Mouse (Mus musculus) neural tube, embryonic 14.5 days (tissue): ENCODE data around the gene Ankrd55. TPM values are rescaled to one million over a fixed set of nuclear protein-coding genes. Genes with fewer than 3 reads are reported as not detected.

Experiments
- ATAC-seq: fragments of 200-750 bp; cut with Nextera tagmentation; 2 replicates; pipeline ENCODE4 v1.8.0; 2017; ENCODE audit warnings: low read depth, mild to moderate bottlenecking, moderate TSS enrichment, moderate library complexity
- H3K27ac ChIP-seq: fragments of 300-500 bp; sonication (generic); 2 replicates; pipeline ENCODE4 v1.5.1; 2014; ENCODE audit warnings: low read depth, mild to moderate bottlenecking, control low read depth, low read length, moderate library complexity, mixed read lengths
- H3K27me3 ChIP-seq: fragments of 300-500 bp; sonication (generic); 2 replicates; pipeline ENCODE4 v1.6.1; 2014; ENCODE audit warnings: low read length; ENCODE audit not compliant: control insufficient read depth, insufficient read depth
- H3K36me3 ChIP-seq: fragments of 300-500 bp; sonication (generic); 2 replicates; pipeline ENCODE4 v1.6.1; 2014; ENCODE audit warnings: low read length, mixed read lengths; ENCODE audit not compliant: control insufficient read depth, insufficient read depth
- H3K4me1 ChIP-seq: fragments of 300-500 bp; sonication (generic); 2 replicates; pipeline ENCODE4 v1.6.1; 2014; ENCODE audit warnings: low read length; ENCODE audit not compliant: control insufficient read depth, insufficient read depth
- H3K4me2 ChIP-seq: fragments of 300-500 bp; sonication (generic); 2 replicates; pipeline ENCODE4 v1.6.1; 2014; ENCODE audit warnings: mild to moderate bottlenecking, low read depth, low read length, control low read depth
- H3K4me3 ChIP-seq: fragments of 300-500 bp; sonication (generic); 2 replicates; pipeline ENCODE4 v1.5.1; 2014; ENCODE audit warnings: low read depth, low read length, control low read depth, mixed read lengths
- H3K9ac ChIP-seq: fragments of 300-500 bp; sonication (generic); replicated peaks from 2 replicates; pipeline ENCODE4 v1.6.1; 2014; ENCODE audit warnings: low read depth, mild to moderate bottlenecking, control low read depth, low read length, mixed read lengths
- H3K9me3 ChIP-seq: fragments of 300-500 bp; sonication (generic); 2 replicates; pipeline ENCODE4 v1.6.1; 2016; ENCODE audit warnings: low read length; ENCODE audit not compliant: control insufficient read depth
- WGBS: fragments of 180-500 bp; shearing (Covaris S2); extraction: QIAGEN DNeasy Blood & Tissue Kit; methylation state at CpG from one replicate; pipeline ENCODE4 v1.1.7; 2014; 5-methylcytosine and 5-hydroxymethylcytosine counted together
- polyA plus RNA-seq: library from polyadenylated mRNA; unstranded; fragments of >200 nt; fragmentation: Nextera tagmentation; extraction: Ambion mirVana; gene quantifications from 2 replicates; pipeline ENCODE4 v1.2.1, GENCODE M21; 2014

The Ankrd55 gene
- polyA plus RNA-seq, 1 experiment from 2014 or later, result 15.1 TPM

DNA sequence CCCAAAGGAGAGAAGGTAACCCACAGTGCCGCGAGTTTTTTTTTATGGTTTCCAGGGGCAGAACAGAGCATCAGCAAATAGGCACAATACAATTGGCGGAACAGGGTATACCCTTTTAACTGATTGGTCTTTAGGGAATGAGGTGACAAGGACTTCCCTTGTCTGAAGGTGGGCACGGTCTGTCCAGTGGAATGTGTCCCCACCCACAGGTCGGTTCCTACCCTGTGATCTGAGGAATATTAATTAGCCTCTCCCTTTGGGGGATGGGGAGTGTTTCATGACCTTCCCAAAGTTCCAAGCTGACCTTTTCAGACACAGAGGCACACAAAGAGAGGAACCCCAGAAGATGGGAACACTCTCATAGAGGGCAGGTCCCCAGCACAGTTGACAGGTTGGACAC lies 124.6 kb downstream of the Ankrd55 start:
- H3K4me3 ChIP-seq, result no peak overlapping the region
- no peak overlapping the region for H3K4me2 ChIP-seq
- no peak overlapping the region for H3K27ac ChIP-seq
- no peaks in the 10 kb centered on the region for H3K9me3 ChIP-seq
- H3K27me3 ChIP-seq, result no peaks in the 10 kb centered on the region
- no peak for ATAC-seq
- no peaks in the 10 kb centered on the region for H3K36me3 ChIP-seq
- no peak overlapping the region for H3K9ac ChIP-seq
- H3K4me1 ChIP-seq, result no peaks in the 10 kb centered on the region
- 68% methylated on average over 5 of the region's 5 CpGs for WGBS

DNA sequence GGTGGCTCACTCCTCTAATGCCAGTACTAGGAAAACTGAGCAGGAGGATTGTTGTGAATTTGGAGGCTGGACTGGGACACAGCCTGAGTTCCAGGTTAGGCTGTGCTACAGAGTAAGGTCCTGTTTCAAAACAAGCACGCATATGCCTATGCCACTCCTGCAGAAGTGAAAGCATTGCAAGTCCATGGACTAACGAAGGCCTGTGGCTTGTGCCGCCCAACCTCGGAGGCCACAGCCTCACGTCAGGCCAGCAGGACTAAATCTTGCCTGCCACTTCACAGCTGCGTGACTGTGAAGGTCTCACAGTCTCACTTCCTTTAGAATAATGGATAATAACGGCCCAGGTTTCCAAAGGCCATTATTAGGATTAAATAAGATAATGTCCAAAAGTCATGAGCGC lies 125.4 kb downstream of the Ankrd55 start:
- Histone ChIP-seq H3K9me3 (no peaks in the 10 kb centered on the region), H3K9ac (no peak overlapping the region), H3K27me3 (no peaks in the 10 kb centered on the region), H3K4me2 (no peak overlapping the region), H3K4me1 (no peaks in the 10 kb centered on the region), H3K27ac (no peak overlapping the region), H3K4me3 (no peak overlapping the region), H3K36me3 (no peaks in the 10 kb centered on the region)
- 81% methylated on average over 8 of the region's 8 CpGs for whole genome bisulfite sequencing
- ATAC-seq, result no peak

DNA sequence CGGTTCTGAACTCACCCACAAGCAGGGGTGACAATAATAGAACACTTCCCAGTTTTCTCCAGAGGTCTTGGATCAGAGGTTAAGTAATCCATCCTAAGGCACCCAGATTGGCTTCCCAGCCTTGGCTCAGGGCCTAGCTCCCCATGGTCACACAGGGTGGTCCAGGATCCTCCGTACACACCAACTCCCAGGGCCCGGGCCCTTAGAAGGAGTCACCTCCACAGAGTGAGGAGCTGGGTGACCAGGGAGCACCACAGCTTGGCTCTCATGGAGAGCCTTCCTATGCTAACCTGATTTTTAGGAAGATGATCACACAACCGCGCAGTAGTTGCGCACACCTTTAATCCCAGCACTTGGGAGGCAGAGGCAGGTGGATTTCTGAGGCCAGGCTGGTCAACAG lies 127.6 kb downstream of the Ankrd55 start:
- WGBS, result 75% methylated on average over 6 of the region's 6 CpGs
- no peak for ATAC-seq
- Histone ChIP-seq H3K4me3 (no peak overlapping the region), H3K36me3 (no peaks in the 10 kb centered on the region), H3K27ac (no peak overlapping the region), H3K27me3 (no peaks in the 10 kb centered on the region), H3K4me1 (no peaks in the 10 kb centered on the region), H3K9me3 (no peaks in the 10 kb centered on the region), H3K9ac (no peak overlapping the region), H3K4me2 (no peak overlapping the region)

DNA sequence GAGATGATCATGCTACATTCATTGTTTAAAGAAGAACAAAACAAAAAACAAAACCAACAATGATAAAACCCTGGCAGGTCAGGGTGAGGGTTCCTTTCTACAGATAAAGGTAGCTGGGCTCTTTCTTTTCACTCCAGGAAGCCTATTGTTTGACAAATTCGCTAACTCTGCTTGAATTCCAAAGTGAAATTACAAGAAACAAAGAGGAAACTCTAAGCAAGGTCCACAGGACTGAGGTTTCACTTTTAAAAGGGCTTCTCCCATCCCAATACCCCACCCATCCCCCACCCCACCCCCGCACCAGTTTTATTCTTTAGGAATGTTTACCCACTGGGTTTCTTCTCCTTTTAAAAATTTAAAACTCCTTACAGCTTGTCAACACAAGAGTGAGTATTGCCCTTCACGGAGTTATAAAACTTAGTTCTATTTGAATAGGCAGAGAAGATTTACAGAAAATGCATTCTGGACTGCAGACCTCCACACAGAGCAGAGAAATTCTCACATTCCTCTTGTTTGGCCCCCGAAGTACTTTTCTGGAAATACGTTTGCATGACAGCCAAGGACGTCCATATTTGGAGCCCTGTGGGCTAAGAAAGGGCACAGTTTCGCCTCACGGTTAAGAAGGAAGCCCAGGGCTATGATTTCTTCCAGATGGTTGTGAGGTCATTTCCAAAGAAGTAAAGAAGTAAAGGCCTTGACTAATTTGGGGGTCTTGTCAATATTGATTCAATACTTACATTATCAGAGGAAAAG lies 128.3 kb downstream of the Ankrd55 start:
- no peaks in the 10 kb centered on the region for H3K4me1 ChIP-seq
- no peak overlapping the region for H3K4me2 ChIP-seq
- no peaks in the 10 kb centered on the region for H3K27me3 ChIP-seq
- WGBS, result 23% methylated on average over 8 of the region's 8 CpGs
- H3K9me3 ChIP-seq, result no peaks in the 10 kb centered on the region
- H3K9ac ChIP-seq, result no peak overlapping the region
- no peak overlapping the region for H3K27ac ChIP-seq
- ATAC-seq, result no peak
- no peak overlapping the region for H3K4me3 ChIP-seq
- H3K36me3 ChIP-seq, result no peaks in the 10 kb centered on the region

DNA sequence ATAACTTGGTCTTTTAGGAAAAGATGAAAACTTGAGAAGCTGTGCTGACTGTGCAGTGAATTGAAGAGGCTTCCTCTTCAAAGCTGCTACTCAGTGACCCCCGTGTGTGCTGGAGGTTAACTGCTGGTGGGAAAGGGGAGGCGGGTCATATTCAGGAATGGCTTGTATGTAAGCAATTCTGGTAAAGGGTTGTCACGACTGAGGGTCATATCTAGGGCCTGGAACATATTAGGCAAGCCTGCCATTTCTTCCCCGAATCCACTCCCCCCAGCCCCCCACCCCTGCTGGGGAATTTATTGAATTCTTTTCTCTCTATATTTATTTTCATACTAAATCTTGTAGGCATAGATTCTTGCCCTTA lies 128.9 kb downstream of the Ankrd55 start:
- 37% methylated on average over 4 of the region's 4 CpGs for WGBS
- H3K9me3 ChIP-seq, result no peaks in the 10 kb centered on the region
- no peaks in the 10 kb centered on the region for H3K36me3 ChIP-seq
- no peak overlapping the region for H3K9ac ChIP-seq
- no peak overlapping the region for H3K4me2 ChIP-seq
- no peaks in the 10 kb centered on the region for H3K4me1 ChIP-seq
- no peaks in the 10 kb centered on the region for H3K27me3 ChIP-seq
- H3K4me3 ChIP-seq, result no peak overlapping the region
- H3K27ac ChIP-seq, result no peak overlapping the region
- no peak for ATAC-seq

DNA sequence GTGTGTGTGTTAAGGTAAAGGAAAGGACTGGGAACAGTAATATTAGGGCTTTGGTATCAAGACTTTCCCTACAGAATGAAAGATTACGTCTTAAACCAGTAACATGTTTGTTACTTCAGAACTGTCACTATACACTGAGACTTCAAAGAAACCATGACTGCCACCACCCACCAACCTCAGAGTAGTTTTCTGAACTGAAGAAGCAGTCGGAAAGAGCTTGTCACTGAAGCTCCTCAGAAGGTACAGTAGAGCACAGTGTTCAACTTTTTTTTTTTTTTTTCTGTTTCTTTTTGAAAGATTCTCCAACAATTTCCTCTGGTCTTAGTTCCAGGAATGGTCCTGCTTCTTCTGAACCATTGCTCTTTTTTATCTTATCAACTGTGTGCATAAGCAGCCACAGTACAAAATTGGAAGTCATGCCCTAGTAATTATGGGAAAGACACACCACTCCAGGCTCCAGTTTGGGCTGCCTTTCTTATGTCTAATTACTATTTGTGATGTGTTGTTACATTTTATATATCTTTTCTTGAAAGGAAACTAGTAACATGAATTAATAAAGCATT lies 129.7 kb downstream of the Ankrd55 start:
- Histone ChIP-seq H3K4me1 (no peaks in the 10 kb centered on the region), H3K4me2 (no peak overlapping the region), H3K27ac (no peak overlapping the region), H3K4me3 (no peak overlapping the region), H3K27me3 (no peaks in the 10 kb centered on the region), H3K36me3 (no peaks in the 10 kb centered on the region), H3K9ac (no peak overlapping the region), H3K9me3 (no peaks in the 10 kb centered on the region)
- WGBS, result 87% methylated on average over 2 of the region's 2 CpGs
- no peak for ATAC-seq

DNA sequence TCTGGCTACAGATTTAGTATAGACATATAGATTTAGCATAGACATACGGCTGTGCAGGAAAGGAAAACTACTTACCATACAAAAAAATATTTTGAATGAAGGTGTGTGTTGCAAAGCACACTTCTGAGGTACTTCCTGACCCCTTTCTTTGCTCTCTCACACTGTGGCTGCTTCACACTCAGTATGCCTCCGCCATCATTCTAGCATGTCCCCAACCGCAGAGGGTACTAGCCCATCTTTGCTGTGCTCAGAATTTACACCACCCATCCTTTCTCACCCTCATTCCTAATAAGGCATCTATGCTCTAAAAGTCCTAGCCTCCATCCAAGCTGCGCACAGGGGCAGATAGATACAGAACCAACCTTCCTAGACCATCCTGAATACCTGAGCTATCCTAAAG lies 130.3 kb downstream of the Ankrd55 start:
- Histone ChIP-seq H3K4me1 (no peaks in the 10 kb centered on the region), H3K4me2 (no peak overlapping the region), H3K36me3 (no peaks in the 10 kb centered on the region), H3K27ac (no peak overlapping the region), H3K4me3 (no peak overlapping the region), H3K27me3 (no peaks in the 10 kb centered on the region), H3K9me3 (no peaks in the 10 kb centered on the region), H3K9ac (no peak overlapping the region)
- 94% methylated on average over 4 of the region's 4 CpGs for WGBS
- no peak for ATAC-seq

DNA sequence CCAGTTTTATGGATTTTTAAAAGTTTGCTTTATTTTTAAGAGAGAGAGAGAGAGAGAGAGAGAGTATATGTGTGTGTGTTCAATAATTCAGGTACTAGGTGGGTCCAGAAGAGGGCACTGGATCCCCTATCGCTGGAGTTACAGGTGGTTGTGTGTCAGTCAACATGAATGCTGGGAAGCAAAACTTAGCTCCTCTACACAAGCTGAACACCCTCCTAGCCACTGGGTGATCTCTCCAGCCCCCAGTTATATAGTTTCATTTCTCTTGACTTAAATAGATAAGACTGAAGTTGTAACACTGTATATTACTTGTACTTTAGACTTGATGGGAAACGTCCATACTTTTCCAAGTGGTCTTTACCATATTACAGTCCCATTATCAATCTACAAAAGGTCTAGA lies 136.0 kb downstream of the Ankrd55 start:
- Histone ChIP-seq H3K27me3 (no peaks in the 10 kb centered on the region), H3K4me1 (no peaks in the 10 kb centered on the region), H3K4me2 (no peak overlapping the region), H3K36me3 (no peaks in the 10 kb centered on the region), H3K9ac (no peak overlapping the region), H3K27ac (no peak overlapping the region), H3K9me3 (no peaks in the 10 kb centered on the region), H3K4me3 (no peak overlapping the region)
- 83% methylated on average over 2 of the region's 2 CpGs for WGBS
- ATAC-seq, result no peak

DNA sequence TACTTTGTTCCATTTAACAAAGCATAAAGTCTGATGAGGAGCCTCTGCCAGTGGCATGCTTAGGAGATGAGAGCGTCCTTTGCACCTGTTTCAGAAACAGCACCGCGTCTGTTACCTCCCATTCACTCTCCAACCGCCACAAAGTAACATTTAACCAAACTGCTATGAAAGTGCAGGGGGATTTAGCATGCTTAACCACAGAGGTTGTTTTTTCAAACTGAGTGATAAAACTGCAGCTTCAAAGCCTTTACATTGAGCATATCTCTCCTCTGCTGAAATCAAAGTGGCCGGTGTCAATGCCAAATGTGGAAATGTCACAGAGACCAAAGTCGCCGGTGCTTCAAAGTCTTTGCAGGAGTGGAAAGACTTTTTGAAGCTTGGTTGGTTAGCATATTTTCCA lies 136.4 kb downstream of the Ankrd55 start:
- H3K9ac ChIP-seq, result no peak overlapping the region

More for the DNA sequence above, 136.4 kb downstream of the Ankrd55 start:
- no peak overlapping the region for H3K27ac ChIP-seq
- no peak for ATAC-seq
- no peak overlapping the region for H3K4me3 ChIP-seq
- H3K4me1 ChIP-seq, result no peaks in the 10 kb centered on the region
- 91% methylated on average over 7 of the region's 7 CpGs for WGBS
- H3K9me3 ChIP-seq, result no peaks in the 10 kb centered on the region
- no peak overlapping the region for H3K4me2 ChIP-seq
- H3K36me3 ChIP-seq, result no peaks in the 10 kb centered on the region
- H3K27me3 ChIP-seq, result no peaks in the 10 kb centered on the region
